Mouse (Mus musculus): ENCODE measurements around the gene Fsd2. TPM values are rescaled to one million over a fixed set of nuclear protein-coding genes. Genes with fewer than 3 reads are reported as not detected.
A peak's percentile ranks its signal among the peaks of the same experiment; 100 is the strongest.

Fsd2 gene
- total RNA-seq, 2 experiments from 2014 or later: 0.24 TPM; not detected in 1

DNA sequence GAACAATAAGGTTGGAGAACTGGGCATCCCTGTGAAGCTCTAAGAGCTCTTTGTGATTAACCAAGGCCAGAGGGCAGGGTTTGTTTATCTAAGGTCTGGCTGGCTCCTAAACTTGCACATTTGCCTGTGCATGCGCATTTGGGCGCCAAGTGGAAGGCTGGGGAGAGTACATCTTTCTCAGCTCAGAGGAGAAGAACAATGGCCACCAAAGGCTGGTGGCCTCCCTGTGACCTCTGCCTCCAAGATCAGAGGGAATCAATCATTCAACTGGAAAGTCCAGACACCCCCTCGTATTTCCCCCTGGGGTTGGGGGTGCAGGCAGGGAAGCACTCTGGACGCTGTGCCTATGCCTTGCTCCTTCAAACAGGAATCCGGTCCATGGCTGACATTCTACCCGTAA lies 69.6 kb downstream of the Fsd2 start:
- intact Hi-C loops (cut with DNase I): no loop called here
- DNase-seq (ENCODE audit: low spot score in 2 of 2): no peak

DNA sequence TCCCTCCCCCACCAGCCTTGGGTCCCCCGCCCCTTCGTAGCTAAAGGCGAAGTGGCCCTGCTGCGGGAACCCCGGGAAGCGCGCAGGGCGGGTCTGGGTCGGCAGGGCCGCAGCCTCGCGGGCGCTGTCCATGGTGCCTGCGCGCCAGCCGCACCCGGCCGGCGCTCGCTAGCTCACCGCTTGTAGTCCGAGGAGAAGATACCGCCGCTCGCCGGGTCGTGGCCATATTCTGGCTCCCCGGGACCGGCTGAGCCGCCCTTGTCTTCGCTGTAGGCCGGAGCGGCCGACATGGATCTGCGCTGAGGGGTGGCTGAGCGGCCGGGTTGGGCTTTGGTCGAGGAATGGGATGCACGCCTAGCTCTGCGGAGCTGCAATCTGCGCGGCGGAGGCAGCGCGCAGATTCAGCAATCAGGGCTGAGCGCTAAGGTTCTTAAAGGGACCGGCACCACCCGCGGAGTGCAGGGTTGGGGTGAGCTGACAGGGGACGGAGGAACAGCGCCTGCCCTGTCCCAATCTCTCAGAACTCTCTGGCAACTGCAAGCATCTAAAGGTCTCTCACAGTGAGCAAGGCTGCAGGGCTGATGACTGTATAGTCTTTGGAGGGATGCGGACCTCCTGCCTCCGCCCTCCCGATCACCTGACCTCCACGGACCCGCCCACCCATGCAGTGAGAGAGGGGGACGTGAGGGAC lies 73.3 kb downstream of the Fsd2 start, which contains the start of gene Ap3b2:
Ap3b2 (minus strand) TSS at position 595 of the 691 bp plus-strand sequence.
- peak; percentile 58 to 71 for DNase-seq (ENCODE audit: low spot score in 2 of 2)
- intact Hi-C loops (cut with DNase I): loop anchor here (5.0 kb wide), 1 partner anchor 36 kb away; the partner anchor contains the start of gene Cpeb1

DNA sequence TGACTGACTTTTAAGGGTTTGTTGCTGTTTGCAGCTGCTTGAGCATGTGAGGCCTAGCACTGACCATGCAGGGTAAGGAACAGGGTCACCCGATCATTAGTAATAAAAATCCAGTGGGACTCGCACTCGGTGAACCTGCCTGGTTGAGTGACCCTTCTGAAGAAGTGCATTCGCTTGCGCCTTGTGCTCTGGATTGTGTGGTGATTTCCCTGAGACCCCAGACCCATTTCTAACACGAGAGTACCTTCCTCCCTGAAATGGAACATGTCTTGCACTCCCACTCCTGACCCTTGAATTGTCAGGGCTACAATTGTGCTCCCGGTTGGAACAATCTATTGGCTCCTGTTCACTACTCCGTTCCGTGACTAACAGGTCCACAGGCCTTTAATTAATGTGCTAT lies 74.1 kb downstream of the Fsd2 start:
- no peak for DNase-seq (ENCODE audit: low spot score in 2 of 2)
- intact Hi-C loops (cut with DNase I): loop anchor here (5.0 kb wide), 1 partner anchor 35 kb away; the partner anchor contains the start of gene Cpeb1

DNA sequence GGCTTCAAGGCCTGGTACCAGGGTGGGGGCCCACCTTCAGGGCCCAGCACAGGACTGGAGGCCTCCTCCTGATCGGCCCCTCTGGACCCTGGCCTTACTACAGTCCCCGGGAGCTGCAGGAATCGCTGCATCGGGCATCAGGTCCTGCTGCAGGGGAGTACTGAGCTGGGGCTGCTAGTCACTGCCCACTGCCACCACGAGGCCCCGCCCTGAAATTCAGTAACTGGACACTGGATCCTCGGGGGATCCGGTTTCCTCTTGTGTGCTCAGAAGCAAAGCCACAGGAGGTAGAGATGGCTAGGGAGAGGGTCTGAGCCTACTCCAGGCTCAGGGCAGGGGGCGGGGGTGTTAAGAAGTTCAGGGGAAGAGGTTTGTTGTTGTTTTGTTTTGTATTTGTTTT lies 77.1 kb downstream of the Fsd2 start:
- intact Hi-C loops (cut with DNase I): loop anchor here (5.0 kb wide), 1 partner anchor 32 kb away; the partner anchor contains the start of gene Cpeb1
- DNase-seq (ENCODE audit: low spot score in 2 of 2): no peak

Other genes starting within 250 kb of the Fsd2 start
- 100 to 1,000 TPM; 484 TPM for gene Rps17, start 221.7 kb downstream of the Fsd2 start, total RNA-seq (2021)
- 10 to 100 TPM; 36.1 to 37.0 TPM for gene Cpeb1, start 111.5 kb downstream of the Fsd2 start, total RNA-seq (2021)
- gene Ap3b2, start 73.0 kb downstream of the Fsd2 start, total RNA-seq (2021): 100 to 1,000 TPM; 144 to 149 TPM
- gene BC048679, start 68.7 kb downstream of the Fsd2 start, total RNA-seq (2021): not detected
- gene Whamm, start 4.3 kb upstream of the Fsd2 start, total RNA-seq (2021): 10 to 100 TPM; 15.4 to 15.5 TPM
- 10 to 100 TPM; 74.9 to 79.6 TPM for gene Homer2, start 140.6 kb upstream of the Fsd2 start, total RNA-seq (2021)
- 10 to 100 TPM; 70.9 to 73.7 TPM for gene Ramac, start 196.0 kb upstream of the Fsd2 start, total RNA-seq (2021)
- 10 to 100 TPM; 28.8 to 29.1 TPM for gene 3110040N11Rik, start 222.5 kb upstream of the Fsd2 start, total RNA-seq (2021)